Mouse (Mus musculus) mesoderm, embryonic 11.5 days (tissue): ENCODE measurements at regions not wholly inside any gene's neighbourhood (a gene's known extent, or its start where the extent isn't known, plus 50 kb on each side); places are given as distances from the start of the nearest gene placed in this dataset.
A peak's percentile ranks its signal among the peaks of the same experiment; 100 is the strongest.

Source experiments
- DNase-seq: peaks from one replicate; pipeline ENCODE4 v3.0.0-alpha.2; 2012; ENCODE audit warnings: low read depth, low spot score

DNA sequence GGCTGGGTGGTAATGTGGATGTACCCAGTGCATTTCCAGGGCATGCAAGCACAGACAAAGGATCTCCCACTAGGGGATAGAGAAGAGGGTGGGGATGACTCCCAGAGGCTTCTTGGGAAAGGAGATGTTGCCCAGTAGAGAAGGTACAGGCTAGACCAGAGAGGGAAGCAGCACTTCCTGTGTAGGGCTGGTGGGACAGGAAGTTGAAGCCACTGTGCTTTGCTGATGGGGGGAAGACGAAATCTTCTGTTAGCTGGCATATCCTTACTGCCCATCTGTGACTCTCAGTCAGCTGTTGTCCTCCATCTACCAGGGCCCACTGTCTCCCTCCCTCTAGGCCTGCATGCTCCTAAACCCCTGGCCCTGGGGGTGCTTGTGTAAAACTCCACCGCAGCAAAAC lies 180.2 kb downstream of the Wdr11 start:
- DNase-seq, result no peak

- no peak for DNase-seq
These were observed 181.1 kb downstream of the Wdr11 start for GRCm38 (mm10) chr7:129772540-129773331.

DNA sequence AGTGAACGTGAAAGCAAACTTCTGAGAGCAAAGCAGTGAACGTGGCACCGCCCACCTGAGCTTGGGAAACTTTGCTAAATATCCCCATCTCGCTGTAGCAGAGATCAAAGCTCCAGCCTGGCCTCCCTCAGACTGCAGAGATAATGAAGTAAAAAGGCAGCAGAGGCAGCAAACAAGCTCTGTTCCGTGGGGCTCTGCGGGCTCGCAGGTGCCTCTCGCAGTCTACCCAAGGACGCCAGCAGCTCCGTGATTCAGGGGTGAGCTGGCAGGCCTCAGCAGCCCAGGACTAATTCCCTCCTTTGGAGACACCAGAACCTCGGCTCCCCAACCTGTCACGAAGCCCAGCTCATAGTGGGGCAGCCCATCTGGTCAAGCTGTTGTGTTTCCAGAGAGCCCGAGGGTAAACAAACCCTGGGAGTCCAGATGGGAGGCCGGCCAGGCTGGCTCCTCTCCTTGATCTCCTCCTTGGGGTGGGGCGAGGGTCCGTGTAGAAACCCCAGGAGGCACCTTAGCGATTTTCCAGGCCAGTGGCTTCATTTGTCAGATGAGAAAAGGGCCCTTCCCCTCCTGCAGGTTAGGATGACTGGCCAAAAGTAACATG lies 182.7 kb downstream of the Wdr11 start:
- DNase-seq, result no peak

GRCm38 (mm10) chr7:129775189-129775588 lies 183.5 kb downstream of the Wdr11 start:
- DNase-seq, result no peak

- peak; percentile 36 for DNase-seq
These were observed 187.3 kb downstream of the Wdr11 start for GRCm38 (mm10) chr7:129778842-129779421.

- DNase-seq, result no peak
These were observed 188.3 kb downstream of the Wdr11 start for GRCm38 (mm10) chr7:129779939-129780338.

DNA sequence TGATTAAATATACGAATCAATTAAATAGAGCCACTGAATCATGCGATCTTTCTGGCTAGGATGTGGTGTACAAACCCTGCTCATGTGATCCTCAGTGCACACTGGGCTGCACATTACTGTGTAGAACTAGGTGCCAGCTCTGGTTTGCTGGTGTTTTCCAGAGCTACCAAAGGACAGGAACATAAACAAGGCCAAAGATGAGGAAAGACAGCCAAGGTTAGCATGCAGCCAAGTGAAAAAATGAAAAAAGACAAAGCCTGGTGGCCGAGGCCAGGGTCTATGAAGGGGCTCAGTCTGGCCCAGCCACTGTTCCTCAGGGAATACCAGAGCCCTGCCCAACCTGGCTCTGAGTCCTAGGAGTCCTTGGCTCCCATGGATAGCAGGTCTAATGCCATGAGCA lies 190.1 kb downstream of the Wdr11 start:
- no peak for DNase-seq

DNA sequence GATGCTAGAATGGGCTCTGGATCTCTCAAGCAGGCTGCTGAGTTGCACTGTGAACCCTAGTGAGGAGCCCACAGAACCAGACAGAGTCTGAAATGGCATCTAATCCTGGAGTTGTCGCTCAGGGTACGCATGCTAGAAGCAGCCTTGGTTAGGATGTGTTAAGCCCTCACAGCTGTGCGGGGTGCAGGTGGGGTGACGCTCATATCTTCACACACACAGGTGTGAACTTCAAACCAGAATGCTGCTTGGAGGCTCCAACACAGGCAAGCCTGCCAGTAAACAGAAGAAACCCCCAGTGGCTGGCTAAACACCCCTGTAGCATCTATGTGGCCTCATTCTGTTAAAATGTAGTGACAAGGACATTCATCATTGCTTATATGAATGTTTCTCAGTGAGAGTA lies 193.3 kb downstream of the Wdr11 start:
- no peak for DNase-seq

DNA sequence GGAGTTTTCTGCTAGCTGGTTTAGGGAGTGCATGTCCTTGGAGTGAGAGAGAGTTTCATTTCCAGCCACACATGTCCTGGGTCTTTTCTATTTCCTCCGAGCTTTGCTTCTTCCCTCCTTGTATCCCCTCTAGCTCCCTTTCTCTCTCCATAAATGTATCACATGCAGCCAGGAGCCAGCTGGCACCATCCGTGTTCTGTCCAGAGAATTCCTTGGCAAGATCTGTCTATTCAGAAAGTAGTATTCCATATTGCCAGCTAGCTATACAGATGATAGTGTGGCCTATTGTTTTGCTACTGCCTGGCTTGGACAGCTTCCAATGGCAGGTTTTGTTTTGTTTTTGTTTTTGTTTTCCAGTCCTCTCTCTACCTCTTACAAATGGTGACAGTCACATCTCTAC lies 195.3 kb downstream of the Wdr11 start:
- DNase-seq, result no peak

DNA sequence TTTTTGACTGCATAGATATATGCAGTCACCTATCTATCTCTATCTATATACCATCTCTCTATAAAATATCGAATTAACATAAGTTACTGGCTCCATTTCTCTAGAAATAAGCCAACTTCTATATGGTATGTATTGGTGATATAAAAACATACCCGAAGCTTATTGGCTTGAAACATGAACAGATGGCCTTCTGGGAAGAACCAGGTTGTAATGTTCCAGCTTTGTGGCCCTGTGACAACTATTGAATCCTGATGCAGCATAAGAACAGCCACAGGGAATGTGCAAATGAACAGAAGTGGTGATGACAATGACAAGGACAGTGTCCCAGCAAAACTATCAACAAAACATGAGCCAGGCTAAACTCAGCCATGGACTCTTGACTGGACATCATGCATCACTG lies 196.1 kb downstream of the Wdr11 start:
- no peak for DNase-seq

GRCm38 (mm10) chr7:129789461-129789860 lies 197.8 kb downstream of the Wdr11 start:
- DNase-seq, result peak; percentile 61

DNA sequence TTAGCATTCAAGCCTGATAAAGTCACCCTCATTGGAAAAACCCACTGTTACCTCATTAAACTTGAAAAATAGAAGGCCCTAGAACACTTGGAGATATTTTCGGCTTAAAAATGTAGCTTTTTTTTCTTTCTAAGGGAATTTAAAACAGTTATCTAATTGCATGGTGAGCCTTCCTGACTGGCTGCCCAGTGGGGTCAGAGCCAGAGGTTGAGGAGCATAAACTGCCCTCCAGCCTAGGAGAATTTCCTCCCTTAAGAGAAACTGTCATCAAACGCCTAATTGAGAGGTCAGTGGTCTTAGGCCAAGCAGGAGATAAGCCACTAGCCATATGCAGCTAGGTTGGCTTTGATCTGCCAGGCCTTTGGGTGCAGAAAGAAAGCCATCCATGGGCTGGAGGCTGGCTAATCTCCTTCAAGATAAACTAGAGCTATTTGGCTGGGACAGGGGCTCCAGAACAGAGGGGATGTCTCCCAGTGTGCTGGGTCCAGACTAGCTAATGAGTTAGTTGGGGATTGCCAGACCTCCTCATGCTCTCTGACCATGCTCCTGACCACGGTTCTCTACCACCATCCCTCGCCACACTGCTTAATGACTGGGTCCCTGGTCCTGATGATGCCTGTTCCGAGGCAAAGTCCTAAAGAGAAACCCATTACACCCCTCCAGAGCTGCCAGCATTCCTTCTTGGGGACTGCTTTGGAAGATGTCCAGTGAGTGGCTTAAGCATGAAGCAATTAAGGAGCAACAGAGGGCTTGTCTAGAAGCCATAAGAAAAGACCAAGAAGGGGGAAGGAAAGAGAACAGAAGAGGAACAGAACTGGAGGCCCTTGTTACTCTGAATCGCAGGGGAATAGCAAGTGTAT lies 199.2 kb downstream of the Wdr11 start:
- DNase-seq, result no peak

DNA sequence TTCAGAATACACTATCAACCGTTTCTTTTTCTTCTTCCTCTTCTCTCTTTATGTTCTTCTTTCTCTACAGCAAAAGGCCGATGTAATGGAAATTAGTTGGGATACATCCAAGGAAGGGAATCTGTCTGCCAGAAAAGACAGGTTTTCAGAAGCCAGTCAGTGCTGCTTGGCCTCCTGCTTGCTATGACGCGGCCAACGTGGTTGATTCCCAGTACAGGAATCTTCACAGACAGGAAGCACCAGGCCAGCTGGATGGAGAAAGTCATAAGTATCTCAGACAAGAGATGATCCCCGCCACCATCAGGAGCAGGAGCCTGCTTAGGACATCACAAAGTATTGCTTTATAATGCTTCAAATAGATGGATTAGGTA lies 199.8 kb downstream of the Wdr11 start:
- no peak for DNase-seq

- no peak for DNase-seq
These were observed 202.1 kb downstream of the Wdr11 start for GRCm38 (mm10) chr7:129793733-129794132.

- DNase-seq, result no peak
These were observed 202.6 kb downstream of the Wdr11 start for GRCm38 (mm10) chr7:129794276-129794675.

DNA sequence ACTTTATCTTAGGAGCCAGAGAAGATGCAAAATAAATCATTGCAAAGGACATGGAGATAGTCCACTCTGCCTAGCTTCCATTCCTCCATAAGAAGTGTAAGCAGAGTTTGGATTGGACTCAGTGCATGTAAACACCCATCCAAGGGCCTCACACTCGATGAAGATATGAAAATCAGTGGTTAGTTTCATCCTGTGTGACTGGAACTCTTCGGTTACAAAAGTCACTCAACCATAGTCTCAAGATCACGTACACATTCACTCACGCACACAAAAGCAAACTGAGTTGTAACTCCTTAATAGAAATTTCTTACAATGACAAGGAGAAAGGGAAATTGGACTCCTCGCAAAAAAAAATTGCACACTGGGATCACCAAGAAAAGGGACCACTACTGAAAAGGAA lies 206.9 kb downstream of the Wdr11 start:
- DNase-seq, result no peak

DNA sequence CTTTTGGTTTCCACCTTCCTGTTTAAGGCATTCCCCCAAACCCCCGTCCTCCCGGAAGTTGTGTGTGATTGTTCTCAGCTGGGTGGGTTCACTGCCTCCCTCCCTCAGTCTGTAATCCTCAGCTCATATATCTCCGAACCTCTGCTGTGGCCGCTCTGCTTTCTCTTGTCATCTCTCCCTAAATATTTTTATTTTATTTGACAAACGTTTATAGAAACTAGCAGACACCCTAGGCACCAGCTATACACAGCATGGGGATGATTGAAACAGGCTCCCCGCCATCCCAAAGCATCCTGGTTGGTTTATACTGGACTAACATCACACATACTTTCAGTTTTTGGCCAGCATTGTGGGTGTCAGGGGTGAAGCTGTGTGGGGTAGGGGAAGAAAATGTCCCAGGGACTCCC lies 208.8 kb downstream of the Wdr11 start:
- DNase-seq, result no peak

DNA sequence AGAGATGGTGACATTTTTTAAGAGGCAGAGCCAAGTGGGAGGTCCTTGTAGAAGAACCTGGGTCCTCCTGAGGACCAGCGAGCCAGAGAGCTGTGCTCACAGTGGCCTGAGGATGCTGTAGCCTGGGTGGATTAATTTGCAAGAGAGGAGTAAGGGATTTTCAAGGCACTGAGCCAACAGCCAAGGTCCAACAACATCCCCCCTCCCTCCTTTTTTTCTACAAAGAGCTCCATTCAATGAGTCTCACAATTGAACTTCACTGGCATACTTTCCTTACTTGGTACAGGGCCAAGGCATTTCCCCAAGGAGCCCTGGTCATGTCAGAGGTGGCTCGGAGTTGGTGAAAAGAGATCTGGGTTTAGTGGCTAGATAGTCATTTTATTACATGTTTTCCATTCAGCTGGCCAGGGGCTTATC lies 209.8 kb downstream of the Wdr11 start:
- no peak for DNase-seq

DNA sequence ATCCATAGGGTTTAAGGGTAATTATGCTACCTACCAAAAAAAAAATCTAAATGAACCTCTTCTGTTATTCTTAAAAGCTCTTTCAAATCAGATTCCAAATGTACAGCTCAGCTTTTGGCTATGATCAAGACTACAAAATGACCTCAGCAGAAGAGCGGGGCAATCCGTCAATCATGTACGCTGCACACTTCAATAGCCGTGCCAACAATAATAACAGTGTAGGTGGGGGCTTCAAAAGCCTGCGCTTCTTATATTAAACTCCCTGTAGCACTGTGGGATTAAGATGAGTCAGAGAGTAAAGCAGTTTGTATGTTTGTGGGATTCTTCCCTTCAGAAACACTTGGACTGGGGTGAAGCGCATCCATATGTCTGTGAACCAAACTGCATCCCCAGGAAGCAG lies 210.5 kb downstream of the Wdr11 start:
- DNase-seq, result no peak

GRCm38 (mm10) chr7:129805340-129805739 lies 213.7 kb downstream of the Wdr11 start:
- peak; percentile 36 for DNase-seq

DNA sequence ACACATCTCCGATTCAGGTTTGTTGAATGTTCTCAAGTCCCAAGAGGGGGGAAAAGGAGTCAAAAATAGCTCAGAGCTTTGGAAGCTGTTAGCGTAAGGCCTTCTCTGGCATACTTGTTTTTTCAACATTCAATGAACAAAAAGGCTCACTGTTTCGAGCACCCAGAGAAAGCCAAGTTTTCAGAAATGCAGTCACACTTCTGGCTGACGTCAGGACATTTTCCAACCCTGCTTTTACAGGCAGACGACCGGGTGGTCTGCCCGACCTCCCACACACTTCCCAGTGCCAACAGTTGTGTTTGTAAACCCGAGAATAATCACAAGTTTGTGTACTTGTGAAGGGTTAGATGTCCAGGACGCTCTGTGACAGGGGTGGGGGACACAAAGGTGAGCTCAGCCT lies 218.5 kb downstream of the Wdr11 start:
- no peak for DNase-seq

- DNase-seq, result no peak
These were observed 218.9 kb downstream of the Wdr11 start for GRCm38 (mm10) chr7:129810565-129810964.
